Comparison of ENCODE assay signal across 8 mouse cellular contexts in genomic region chr9:35360139-35361100, GRCm38 (mm10).
DNase-seq lines count a peak whose midpoint lies in the region; ATAC-seq lines count a peak whose summit lies in the region.

No protein-coding gene starts in this region.

- WGBS in forebrain, embryonic 16.5 days: 13% methylated on average over 6 of the region's 6 CpGs
- WGBS in hindbrain, embryonic 13.5 days: 36% methylated on average over 6 of the region's 6 CpGs
- WGBS in neural tube, embryonic 15.5 days: 37% methylated on average over 6 of the region's 6 CpGs

- ATAC-seq in forebrain, embryonic 16.5 days: peak; percentile 89
- peak; percentile 70 for ATAC-seq in hindbrain, embryonic 13.5 days (ENCODE audit: low FRiP score)
- peak; percentile 59 for ATAC-seq in neural tube, embryonic 15.5 days (ENCODE audit: low FRiP score)

- 0 out of 2 replicates have a peak overlapping the region, but pooled peaks have one; percentile 0 for H3K9ac ChIP-seq in forebrain, embryonic 16.5 days (replicated peaks; ENCODE audit: low read depth, low read length)
- H3K9ac ChIP-seq in hindbrain, embryonic 13.5 days: no peak overlapping the region
- H3K9ac ChIP-seq in neural tube, embryonic 15.5 days (replicated peaks): no peak overlapping the region

- peak; percentile 59 for DNase-seq in ovary, postnatal 36 days (ENCODE audit: low spot score)
- no peak for DNase-seq in ovary, adult 18-20 months (ENCODE audit: low spot score)
- peak; percentile 70 to 80 for DNase-seq in layer of hippocampus, postnatal 10 days (ENCODE audit: low spot score in 2 of 2)
- no peak for DNase-seq in thymus, postnatal 14 days
- no peak for DNase-seq in ovary, postnatal 10 days (ENCODE audit: low spot score)

- H3K27me3 ChIP-seq in forebrain, embryonic 16.5 days (replicated peaks; ENCODE audit: control insufficient read depth, insufficient read depth, low read length): no peaks in the 10 kb centered on the region
- H3K27me3 ChIP-seq in hindbrain, embryonic 13.5 days: peaks cover 42% of the 10 kb centered on the region
- H3K27me3 ChIP-seq in neural tube, embryonic 15.5 days (replicated peaks): peaks cover 12% of the 10 kb centered on the region; the same call in 1 of the 2 replicates

- H3K36me3 ChIP-seq in forebrain, embryonic 16.5 days (ENCODE audit: control insufficient read depth, insufficient read depth): no peaks in the 10 kb centered on the region
- no peaks in the 10 kb centered on the region for H3K36me3 ChIP-seq in hindbrain, embryonic 13.5 days
- no peaks in the 10 kb centered on the region for H3K36me3 ChIP-seq in neural tube, embryonic 15.5 days

- peaks cover 51% of the 10 kb centered on the region for H3K4me1 ChIP-seq in forebrain, embryonic 16.5 days (replicated peaks; ENCODE audit: control insufficient read depth, insufficient read depth, low read length)
- peaks cover 27% of the 10 kb centered on the region for H3K4me1 ChIP-seq in hindbrain, embryonic 13.5 days (replicated peaks)
- peaks cover 22% of the 10 kb centered on the region for H3K4me1 ChIP-seq in neural tube, embryonic 15.5 days

- H3K4me2 ChIP-seq in forebrain, embryonic 16.5 days (ENCODE audit: low read length): peak overlapping the region; percentile 4
- H3K4me2 ChIP-seq in hindbrain, embryonic 13.5 days: no peak overlapping the region
- H3K4me2 ChIP-seq in neural tube, embryonic 15.5 days: peak overlapping the region; percentile 11; the same call in 1 of the 2 replicates

- peak overlapping the region; percentile 75 for H3K27ac ChIP-seq in forebrain, embryonic 16.5 days (ENCODE audit: low read length)
- peak overlapping the region; percentile 36; the same call in 1 of the 2 replicates for H3K27ac ChIP-seq in hindbrain, embryonic 13.5 days
- peak overlapping the region; percentile 37; the same call in 1 of the 2 replicates for H3K27ac ChIP-seq in neural tube, embryonic 15.5 days (replicated peaks)

- no peaks in the 10 kb centered on the region for H3K9me3 ChIP-seq in forebrain, embryonic 16.5 days (ENCODE audit: control insufficient read depth, low read length)
- no peaks in the 10 kb centered on the region for H3K9me3 ChIP-seq in hindbrain, embryonic 13.5 days
- no peaks in the 10 kb centered on the region for H3K9me3 ChIP-seq in neural tube, embryonic 15.5 days (replicated peaks)

- no peak overlapping the region for H3K4me3 ChIP-seq in forebrain, embryonic 16.5 days (replicated peaks; ENCODE audit: low read length)
- H3K4me3 ChIP-seq in hindbrain, embryonic 13.5 days: no peak overlapping the region
- H3K4me3 ChIP-seq in neural tube, embryonic 15.5 days (replicated peaks): no peak overlapping the region

Comparison
In these comparisons a context has a peak if more than half of its experiments do, and no peak if none do; other contexts are left out.
1. DNase-seq: peak in ovary, postnatal 36 days (single experiment) and layer of hippocampus, postnatal 10 days (2 of 2); none in ovary, adult 18-20 months (single experiment), thymus, postnatal 14 days (single experiment) and ovary, postnatal 10 days (single experiment).
2. Peak in every context shown above with its lines, with median percentiles within 50 percentile points of each other: ATAC-seq and H3K27ac ChIP-seq.